Mouse (Mus musculus): ENCODE results near the gene Aco2. TPM values are rescaled to one million over a fixed set of nuclear protein-coding genes. Genes with fewer than 3 reads are reported as not detected.
A peak's percentile ranks its signal among the peaks of the same experiment; 100 is the strongest.

The Aco2 gene
- total RNA-seq, 2 experiments from 2014 or later: 2,177 to 2,250 TPM

GRCm38 (mm10) chr15:81845033-81845625 is 27.0 kb upstream of the Aco2 start:
- DNase-seq: no peak
- intact Hi-C loops (cut with DNase I): no loop called here

GRCm38 (mm10) chr15:81845724-81846123 is 26.4 kb upstream of the Aco2 start:
- intact Hi-C loops (cut with DNase I): no loop called here
- peak; percentile 58 to 76 for DNase-seq

- intact Hi-C loops (cut with DNase I): no loop called here
- no peak for DNase-seq
Observed at GRCm38 (mm10) chr15:81846755-81847154, 25.4 kb upstream of the Aco2 start.

- intact Hi-C loops (cut with DNase I): no loop called here
- DNase-seq: no peak
Observed at GRCm38 (mm10) chr15:81847161-81847560, 24.9 kb upstream of the Aco2 start.

DNA sequence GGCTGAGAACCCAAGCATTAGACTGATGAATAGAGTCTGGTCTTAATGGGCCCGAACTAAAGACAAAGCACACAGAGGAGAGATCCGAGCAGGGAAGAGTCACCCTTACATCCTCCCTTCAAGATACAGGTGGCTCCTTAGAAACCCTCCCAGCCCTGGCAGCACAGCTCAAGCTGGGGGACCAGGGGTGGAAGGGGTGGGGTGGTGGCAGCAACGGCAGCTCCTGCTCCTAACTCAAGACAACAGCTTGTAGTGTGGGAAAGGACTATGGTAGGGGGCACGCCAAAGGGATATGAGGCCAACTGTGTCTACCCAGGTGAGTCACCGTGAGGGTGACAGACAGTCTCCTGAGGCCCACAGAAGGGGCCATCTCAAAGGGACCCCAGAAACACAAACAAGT is 24.2 kb upstream of the Aco2 start:
- intact Hi-C loops (cut with DNase I): no loop called here
- DNase-seq: no peak

- peak in 1 of 2 experiments; percentile 67 for DNase-seq
- intact Hi-C loops (cut with DNase I): no loop called here
Observed at GRCm38 (mm10) chr15:81848301-81848700, 23.8 kb upstream of the Aco2 start.

- intact Hi-C loops (cut with DNase I): no loop called here
- DNase-seq: no peak
Observed at GRCm38 (mm10) chr15:81849104-81849503, 23.0 kb upstream of the Aco2 start.

DNA sequence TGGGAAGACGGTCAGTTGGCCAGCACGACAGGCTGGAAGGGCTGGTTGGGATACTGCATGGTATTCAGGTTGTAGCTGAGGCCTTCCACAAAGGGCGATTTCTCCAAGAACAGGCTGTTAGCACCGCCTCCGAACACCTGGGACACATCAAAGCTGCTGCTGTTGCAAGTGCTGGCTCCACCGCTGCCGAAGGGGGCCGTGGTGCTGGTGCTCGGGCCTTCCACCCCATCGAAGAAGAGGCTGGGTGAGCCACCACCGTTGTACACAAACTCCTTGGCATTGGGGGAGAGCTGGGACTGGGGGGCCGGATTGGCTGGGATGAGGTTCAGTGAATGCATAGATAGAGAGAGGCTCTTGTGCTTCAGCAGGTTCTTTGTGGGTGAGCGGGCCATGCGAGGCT is 21.4 kb upstream of the Aco2 start:
- intact Hi-C loops (cut with DNase I): no loop called here
- DNase-seq: no peak

DNA sequence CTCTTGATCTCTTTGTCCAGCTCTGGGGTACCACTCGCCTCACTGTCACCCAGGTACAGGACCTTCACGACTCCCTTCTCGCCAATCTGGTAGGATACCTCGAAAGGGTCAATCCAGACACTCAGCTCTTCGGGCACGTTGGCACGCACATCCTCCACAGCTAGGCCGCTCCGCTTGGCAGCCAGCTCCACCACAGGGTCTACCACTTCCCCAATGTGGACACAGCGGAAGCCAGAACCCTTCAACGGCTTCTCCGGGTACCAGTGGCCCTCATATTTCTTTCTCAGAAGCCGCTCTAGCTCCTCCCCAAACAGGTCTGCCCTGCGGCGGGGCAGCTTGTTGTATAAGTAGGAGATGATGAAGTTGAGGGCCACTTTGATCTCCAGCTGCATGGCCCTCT is 20.7 kb upstream of the Aco2 start:
- intact Hi-C loops (cut with DNase I): no loop called here
- no peak for DNase-seq

DNA sequence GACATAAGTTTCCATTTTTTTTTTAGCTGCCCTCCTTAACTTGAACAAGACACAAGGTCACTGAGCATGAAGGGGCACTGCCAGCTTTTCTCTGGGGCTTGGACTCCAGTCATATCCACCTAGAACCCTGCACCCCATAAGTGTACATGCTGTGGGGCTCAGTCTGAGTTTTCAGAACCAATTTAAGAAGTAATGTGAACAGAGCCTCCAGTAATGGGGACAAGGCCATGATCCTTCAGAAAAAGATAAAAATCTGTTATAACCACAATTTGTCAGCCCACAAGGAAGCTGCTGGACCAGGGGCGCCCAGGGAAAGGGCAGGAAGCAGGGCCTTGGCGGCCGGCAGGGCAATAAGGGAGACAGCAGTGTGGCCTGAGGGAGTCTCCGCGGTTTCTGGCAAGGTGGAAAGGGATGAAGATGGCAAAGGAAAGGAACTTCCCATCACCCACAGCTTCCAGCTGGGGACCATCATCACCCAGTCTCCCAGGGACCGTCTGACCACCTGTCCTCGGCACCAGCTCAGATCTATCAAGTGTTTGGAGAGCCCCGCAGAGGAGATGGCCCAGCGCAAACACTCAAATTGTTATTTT is 19.6 kb upstream of the Aco2 start:
- no peak for DNase-seq
- intact Hi-C loops (cut with DNase I): no loop called here

GRCm38 (mm10) chr15:81853081-81853480 is 19.0 kb upstream of the Aco2 start:
- no peak for DNase-seq

DNA sequence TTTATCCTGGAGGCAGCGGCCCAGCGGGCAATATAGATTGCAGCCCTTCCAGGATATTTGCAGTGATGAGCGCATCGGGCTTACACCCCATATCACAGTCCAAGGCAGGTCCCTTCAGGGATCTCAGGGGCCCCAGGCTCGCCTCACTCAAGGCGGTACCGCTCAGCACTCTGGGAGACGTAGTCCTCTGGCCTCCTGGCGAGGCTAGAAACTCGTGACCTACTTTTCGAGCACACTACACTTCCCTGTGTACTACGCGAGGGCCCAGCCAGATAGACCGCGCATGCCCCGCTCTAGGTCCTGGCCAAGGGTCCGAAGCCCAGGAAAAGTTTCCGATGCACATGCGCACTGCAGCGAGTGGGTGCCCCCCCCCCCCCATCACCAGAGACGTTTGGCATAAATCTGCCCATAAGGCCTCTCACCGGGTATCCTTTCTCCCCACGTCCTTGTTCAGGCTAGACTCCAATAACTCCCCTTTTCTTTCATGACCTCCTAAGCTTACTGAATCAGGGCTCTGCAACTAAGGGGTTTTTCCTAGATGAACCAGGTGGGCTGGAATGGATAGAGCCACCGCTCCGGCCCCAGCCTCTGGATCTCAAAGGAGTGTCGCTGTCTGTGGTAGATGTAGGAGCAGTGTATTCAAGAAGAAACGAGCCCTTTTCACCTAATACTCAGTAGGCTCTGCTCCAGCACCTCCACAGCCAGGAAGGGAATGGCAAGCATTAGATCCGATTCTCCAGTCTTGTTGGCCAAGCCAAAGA is 15.9 kb upstream of the Aco2 start:
- peak; percentile 82 to 83 for DNase-seq
- intact Hi-C loops (cut with DNase I): no loop called here

More at GRCm38 (mm10) chr15:81853081-81853480, 19.0 kb upstream of the Aco2 start:
- intact Hi-C loops (cut with DNase I): no loop called here

DNA sequence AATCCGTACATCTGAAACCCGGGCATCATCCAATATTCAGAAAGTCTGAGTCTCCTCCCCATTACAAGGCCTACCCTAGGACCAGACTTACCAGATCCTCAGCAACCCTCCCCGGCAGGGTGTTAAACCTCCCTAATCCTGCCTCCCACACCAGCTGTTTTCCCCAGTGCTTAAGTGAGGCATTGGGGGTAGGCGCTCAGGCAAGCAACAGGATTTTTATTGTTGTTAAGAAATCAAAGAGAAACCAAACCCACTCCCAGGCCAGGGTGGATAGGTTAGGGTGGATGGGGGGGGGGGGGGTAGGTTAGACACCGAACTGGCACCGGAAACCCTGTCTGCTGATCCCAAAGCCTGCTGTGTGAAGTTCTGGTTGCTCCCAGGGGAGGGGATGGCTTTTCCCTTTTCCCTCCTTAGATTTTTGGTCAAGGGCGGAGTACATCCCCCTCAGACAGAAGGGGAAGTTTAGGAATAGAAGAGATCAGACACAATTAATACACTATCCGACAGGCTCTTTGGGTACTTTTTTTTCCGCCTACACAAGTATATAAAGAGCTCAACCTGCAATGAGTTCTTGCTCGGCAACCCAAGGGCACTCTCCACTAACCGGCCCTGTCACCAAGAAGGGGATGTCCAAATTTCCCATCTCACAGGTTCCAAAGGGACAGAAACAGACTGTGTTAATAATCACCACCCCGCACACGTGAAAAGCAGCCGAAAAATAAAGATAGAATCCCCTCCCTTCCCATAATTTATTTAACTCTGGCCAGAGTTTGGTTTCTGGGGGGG is 15.0 kb upstream of the Aco2 start:
- intact Hi-C loops (cut with DNase I): no loop called here

DNA sequence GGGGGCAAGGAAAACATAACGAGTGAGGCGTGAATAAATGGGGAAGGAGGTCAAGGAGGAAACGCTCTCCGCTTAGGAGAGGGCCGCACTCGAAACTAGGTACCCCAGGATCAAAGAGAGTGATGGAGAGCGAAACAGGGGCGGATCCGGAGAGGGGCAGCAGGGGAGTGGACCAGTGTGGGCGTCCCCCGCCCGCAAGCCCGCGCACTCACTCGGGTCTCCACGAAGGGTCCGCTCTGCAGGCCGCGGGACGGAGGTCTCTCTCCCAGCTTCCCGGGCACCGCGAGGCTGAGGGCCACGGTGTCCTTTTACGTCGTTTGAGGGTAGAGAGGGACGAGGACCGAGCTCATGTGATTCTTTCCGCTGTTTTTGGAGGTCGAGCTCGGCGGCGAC is 14.4 kb upstream of the Aco2 start:
- intact Hi-C loops (cut with DNase I): loop anchor here (1.0 to 2.0 kb wide), 3 partner anchors 15 to 47 kb away; partner anchors contain the start of gene Aco2
- no peak for DNase-seq

More for the DNA sequence above, 15.0 kb upstream of the Aco2 start:
- DNase-seq: no peak

GRCm38 (mm10) chr15:81858138-81858516 is 14.0 kb upstream of the Aco2 start:
- intact Hi-C loops (cut with DNase I): loop anchor here (1.0 to 2.0 kb wide), 3 partner anchors 14 to 47 kb away; partner anchors contain the start of gene Aco2
- peak; percentile 97 for DNase-seq

DNA sequence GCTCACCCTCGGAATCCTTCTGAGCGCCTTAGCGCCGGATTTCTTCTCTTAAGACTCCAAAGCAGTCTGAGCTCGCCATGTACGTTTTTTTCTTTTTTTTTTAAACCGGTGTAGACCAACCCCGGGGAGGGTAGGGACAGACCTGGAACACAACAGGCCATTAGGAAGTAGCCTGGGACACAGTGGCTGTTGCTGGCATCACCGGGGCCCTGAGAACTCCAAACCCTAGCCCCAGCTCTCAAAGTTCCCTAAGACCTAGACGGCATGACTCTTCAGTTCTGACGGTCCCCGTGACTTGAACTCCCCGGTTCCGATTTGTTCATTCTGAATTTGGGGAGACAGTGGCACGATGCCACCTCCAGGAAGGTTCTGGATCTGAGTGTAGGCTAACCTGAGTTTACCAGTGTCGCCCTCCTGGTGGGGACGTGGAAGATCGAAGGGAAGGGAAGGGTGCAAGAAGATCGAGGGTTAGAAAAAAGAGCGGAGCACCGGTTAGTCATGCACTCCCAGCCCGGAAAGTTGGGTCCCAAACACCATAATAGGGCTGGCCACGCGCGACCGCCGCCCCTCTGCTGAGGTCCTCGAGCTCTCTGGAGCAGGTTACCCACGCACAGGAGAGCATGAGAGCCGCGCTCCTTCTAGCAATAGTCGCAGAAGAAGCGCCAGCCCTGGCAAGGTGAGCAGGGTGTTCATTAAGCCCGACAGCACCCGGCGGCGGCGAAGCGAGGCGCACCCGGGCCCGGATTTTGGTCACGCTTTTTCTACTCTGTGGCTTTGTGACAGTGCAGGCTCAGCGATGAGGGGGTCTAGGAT is 13.4 kb upstream of the Aco2 start, which contains the start of gene Tob2:
TSS of gene Tob2 (minus strand) at position 280 of the 813 bp plus-strand sequence.
- peak; percentile 74 to 80 for DNase-seq
- intact Hi-C loops (cut with DNase I): loop anchor here (1.0 to 2.0 kb wide), 3 partner anchors 14 to 48 kb away; partner anchors contain the start of gene Aco2

DNA sequence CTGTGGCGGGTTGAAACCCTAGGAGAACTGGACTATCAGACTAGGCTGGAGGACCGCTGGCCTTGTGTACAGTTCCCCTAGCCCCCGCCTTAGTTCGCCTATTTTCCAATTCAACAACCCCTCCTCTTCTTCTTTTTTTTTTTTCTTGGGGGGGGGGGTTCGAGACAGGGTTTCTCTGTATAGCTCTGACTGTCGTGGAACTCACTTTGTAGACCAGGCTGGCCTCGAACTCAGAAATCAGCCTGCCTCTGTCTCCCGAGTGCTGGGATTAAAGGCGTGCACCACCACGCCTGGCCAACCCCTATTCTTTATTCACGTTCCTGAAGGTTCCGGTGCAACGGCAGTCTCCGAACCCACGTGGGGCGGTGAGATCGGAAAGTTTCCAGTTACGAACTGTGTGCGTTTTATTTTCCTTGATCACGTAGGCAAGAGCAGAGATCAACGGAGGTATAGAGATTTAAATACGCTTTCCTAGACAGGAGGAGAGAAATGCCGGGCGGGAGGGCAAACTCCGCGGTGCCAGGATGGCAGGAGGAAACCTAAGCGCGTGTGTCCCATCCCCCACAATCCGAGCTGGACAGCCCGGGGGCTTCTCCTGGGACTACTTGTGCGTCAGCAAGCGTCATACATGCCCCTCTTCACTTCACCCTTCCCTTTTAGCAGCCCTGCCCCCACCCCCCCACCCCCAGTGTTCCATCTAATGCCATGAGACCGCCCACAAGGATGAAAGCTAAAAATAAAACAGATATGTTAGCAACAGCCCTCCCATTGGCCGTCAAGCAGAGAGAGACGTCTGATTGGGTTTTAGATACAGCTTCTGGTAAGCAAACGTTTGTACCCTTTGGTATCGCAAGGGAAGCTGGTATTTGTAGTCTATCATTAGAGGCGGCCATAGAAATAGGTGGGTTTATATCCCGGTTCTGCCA is 12.5 kb upstream of the Aco2 start:
- DNase-seq: peak; percentile 85 to 91
- intact Hi-C loops (cut with DNase I): loop anchor here (2.0 kb wide), 1 partner anchor 49 kb away; no protein-coding TSS in a partner anchor

- no peak for DNase-seq
- intact Hi-C loops (cut with DNase I): no loop called here
Observed at GRCm38 (mm10) chr15:81860471-81861135, 11.5 kb upstream of the Aco2 start.

Data from heart, postnatal 36 days (tissue).